11 mouse cellular contexts compared by ENCODE assay signal in the genomic region with DNA sequence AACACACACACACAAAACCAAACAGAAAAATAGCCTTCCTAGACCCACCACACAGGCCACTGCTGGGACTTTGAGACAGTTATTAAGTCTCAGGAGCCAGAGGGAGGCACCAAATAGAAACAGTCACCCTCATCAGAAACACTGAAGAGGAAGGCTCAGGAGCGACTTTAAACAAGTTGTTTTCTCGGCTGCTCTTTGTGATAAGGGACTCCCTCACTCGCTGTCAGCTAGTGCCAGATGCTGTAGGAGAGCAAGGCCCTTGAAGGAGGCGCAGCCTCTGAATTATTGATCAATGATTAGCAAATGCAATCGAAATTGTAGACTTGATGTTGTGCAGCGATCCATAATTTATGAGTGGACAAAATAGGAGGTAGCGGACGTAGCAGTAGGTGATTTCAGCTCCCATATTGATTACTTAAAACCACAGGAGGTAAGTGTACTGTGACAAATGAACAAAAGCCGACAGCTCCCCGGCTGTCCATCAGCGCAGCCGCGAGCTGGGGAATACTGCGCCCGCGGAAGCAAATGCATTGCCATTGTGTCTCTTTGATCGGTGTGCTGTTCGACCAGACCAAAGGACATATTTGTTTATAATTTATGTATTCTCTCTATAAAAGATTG.
DNase-seq lines count a peak whose midpoint lies in the region; ATAC-seq and TF ChIP-seq lines count a peak whose summit lies in the region.
"Had no signal": no experiment of that assay in that cellular context is flagged by ENCODE, and none has a peak within 500 bp of the region (broad histone marks: within the 10 kb centered on the region; RNA-seq: fewer than 3 reads in every experiment).

No protein-coding gene starts in this region.

- no peaks in the 10 kb centered on the region for H3K36me3 ChIP-seq in heart, embryonic 15.5 days
- no peaks in the 10 kb centered on the region for H3K36me3 ChIP-seq in embryonic facial prominence, embryonic 10.5 days (replicated peaks)
- H3K36me3 ChIP-seq in hindbrain, embryonic 14.5 days (replicated peaks; ENCODE audit: control insufficient read depth, insufficient read depth) = no peaks in the 10 kb centered on the region

- H3K4me1 ChIP-seq in heart, embryonic 15.5 days (replicated peaks) = no peaks in the 10 kb centered on the region
- peaks cover 33% of the 10 kb centered on the region for H3K4me1 ChIP-seq in embryonic facial prominence, embryonic 10.5 days
- peaks cover 10% of the 10 kb centered on the region for H3K4me1 ChIP-seq in hindbrain, embryonic 14.5 days (replicated peaks; ENCODE audit: control insufficient read depth, insufficient read depth, low read length)
- H3K4me1 ChIP-seq in lung, adult 2 months (ENCODE audit: control insufficient read depth, insufficient read depth, low read length) = no peaks in the 10 kb centered on the region
- H3K4me1 ChIP-seq: megakaryocyte, embryonic 14.5 days had no signal

- H3K27ac ChIP-seq in heart, embryonic 15.5 days = no peak overlapping the region
- H3K27ac ChIP-seq in embryonic facial prominence, embryonic 10.5 days (replicated peaks) = 0 out of 2 replicates have a peak overlapping the region, but pooled peaks have one; percentile 30
- no peak overlapping the region for H3K27ac ChIP-seq in hindbrain, embryonic 14.5 days
- H3K27ac ChIP-seq: liver, embryonic 14.5 days had no signal

- no peak for TF ChIP-seq POLR2A in lung, adult 2 months (IDR thresholded peaks at IDR 0.05; ENCODE audit: borderline replicate concordance, extremely low read depth, low read depth, low read length)

- H3K4me2 ChIP-seq in heart, embryonic 15.5 days = peak overlapping the region; percentile 26; the same call in 1 of the 2 replicates
- peak overlapping the region; percentile 47 for H3K4me2 ChIP-seq in hindbrain, embryonic 14.5 days (replicated peaks)

- 0 out of 2 replicates have a peak overlapping the region, but pooled peaks have one; percentile 2 for H3K4me3 ChIP-seq in heart, embryonic 15.5 days
- H3K4me3 ChIP-seq in embryonic facial prominence, embryonic 10.5 days = peak overlapping the region; percentile 37
- H3K4me3 ChIP-seq in hindbrain, embryonic 14.5 days (replicated peaks; ENCODE audit: low read length) = peak overlapping the region; percentile 16; the same call in 1 of the 2 replicates
- no peak overlapping the region for H3K4me3 ChIP-seq in lung, adult 2 months (replicated peaks; ENCODE audit: extremely low read depth, low read depth, low read length)
- H3K4me3 ChIP-seq: megakaryocyte, embryonic 14.5 days had no signal

- no peak overlapping the region for H3K9ac ChIP-seq in heart, embryonic 15.5 days
- H3K9ac ChIP-seq in hindbrain, embryonic 14.5 days = peak overlapping the region; percentile 3; the same call in 1 of the 2 replicates
- H3K9ac ChIP-seq: liver, embryonic 14.5 days had no signal

- no peak for TF ChIP-seq CTCF in lung, adult 2 months (IDR thresholded peaks at IDR 0.05; ENCODE audit: insufficient read depth, low read length)

- H3K9me3 ChIP-seq in heart, embryonic 15.5 days (replicated peaks) = no peaks in the 10 kb centered on the region
- H3K9me3 ChIP-seq in embryonic facial prominence, embryonic 10.5 days = no peaks in the 10 kb centered on the region
- H3K9me3 ChIP-seq in hindbrain, embryonic 14.5 days (ENCODE audit: control insufficient read depth, low read length) = no peaks in the 10 kb centered on the region

- WGBS in heart, embryonic 15.5 days = 10% methylated on average over 18 of the region's 18 CpGs
- 4% methylated on average over 18 of the region's 18 CpGs for WGBS in embryonic facial prominence, embryonic 10.5 days
- 4% methylated on average over 18 of the region's 18 CpGs for WGBS in hindbrain, embryonic 14.5 days
- whole genome bisulfite sequencing in lung, adult 2 months = 9% methylated on average over 18 of the region's 18 CpGs

- no peak for DNase-seq in heart, adult 9 months (ENCODE audit: low spot score in 2 of 2)
- peak; percentile 16 for DNase-seq in embryonic facial prominence, embryonic 10.5 days (ENCODE audit: low spot score)
- peak; percentile 33 for DNase-seq in hindbrain, embryonic 14.5 days (ENCODE audit: low spot score)
- peak; percentile 31 for DNase-seq in neural tube, embryonic 10.5 days (ENCODE audit: extremely low spot score, low spot score)
- DNase-seq in lung, adult 2 months = no peak
- no peak for DNase-seq in urinary bladder, postnatal 4 days (ENCODE audit: low spot score in 2 of 2)
- no peak for DNase-seq in adrenal gland, postnatal 36 days
- DNase-seq: thymus, postnatal 25 days had no signal

- H3K27me3 ChIP-seq in heart, embryonic 15.5 days = peaks cover 32% of the 10 kb centered on the region
- H3K27me3 ChIP-seq in embryonic facial prominence, embryonic 10.5 days (replicated peaks; ENCODE audit: low read depth, poor library complexity, severe bottlenecking) = peaks cover 96% of the 10 kb centered on the region
- peaks cover 32% of the 10 kb centered on the region for H3K27me3 ChIP-seq in hindbrain, embryonic 14.5 days (ENCODE audit: control insufficient read depth, insufficient read depth, low read length)

- ATAC-seq in heart, embryonic 15.5 days (replicated peaks; ENCODE audit: insufficient number of reproducible peaks, insufficient read depth, low FRiP score, low read depth) = no peak
- ATAC-seq in hindbrain, embryonic 14.5 days (ENCODE audit: low FRiP score) = no peak

Comparison
In these comparisons a context has a peak if more than half of its experiments do, and no peak if none do; other contexts are left out.
1. DNase-seq: peak in embryonic facial prominence, embryonic 10.5 days (single experiment), hindbrain, embryonic 14.5 days (single experiment) and neural tube, embryonic 10.5 days (single experiment); none in heart, adult 9 months (0 of 2), lung, adult 2 months (single experiment), urinary bladder, postnatal 4 days (0 of 2) and adrenal gland, postnatal 36 days (0 of 2).